Mouse (Mus musculus): ENCODE results near the gene Ccdc160.
A peak's percentile ranks its signal among the peaks of the same experiment; 100 is the strongest.

Gene Ccdc160

GRCm38 (mm10) chrX:52790980-52791593 lies at the start of gene Ccdc160:
Gene Ccdc160, plus strand, starts transcription at chrX:52791200.
- DNase-seq: peak; percentile 66 to 71

GRCm38 (mm10) chrX:52743781-52744180 lies 47.2 kb upstream of the Ccdc160 start:
- no peak for DNase-seq

- DNase-seq: peak in 1 of 2 experiments; percentile 0
Observed at GRCm38 (mm10) chrX:52744201-52745051, 46.6 kb upstream of the Ccdc160 start.

- DNase-seq: no peak
Observed at GRCm38 (mm10) chrX:52745462-52745861, 45.5 kb upstream of the Ccdc160 start.

- no peak for DNase-seq
Observed at GRCm38 (mm10) chrX:52745917-52746316, 45.1 kb upstream of the Ccdc160 start.

GRCm38 (mm10) chrX:52746849-52747248 lies 44.2 kb upstream of the Ccdc160 start:
- no peak for DNase-seq

GRCm38 (mm10) chrX:52753491-52754085 lies 37.4 kb upstream of the Ccdc160 start:
- no peak for DNase-seq

- DNase-seq: no peak
Observed at GRCm38 (mm10) chrX:52757164-52757563, 33.8 kb upstream of the Ccdc160 start.

- DNase-seq: no peak
Observed at GRCm38 (mm10) chrX:52759232-52759631, 31.8 kb upstream of the Ccdc160 start.

GRCm38 (mm10) chrX:52760191-52760945 lies 30.6 kb upstream of the Ccdc160 start:
- DNase-seq: no peak

GRCm38 (mm10) chrX:52762221-52762620 lies 28.8 kb upstream of the Ccdc160 start:
- no peak for DNase-seq

- DNase-seq: peak in 1 of 2 experiments; percentile 23
Observed at GRCm38 (mm10) chrX:52775973-52776372, 15.0 kb upstream of the Ccdc160 start.

GRCm38 (mm10) chrX:52777671-52778070 lies 13.3 kb upstream of the Ccdc160 start:
- no peak for DNase-seq

GRCm38 (mm10) chrX:52783898-52784297 lies 7.1 kb upstream of the Ccdc160 start:
- DNase-seq: peak in 1 of 2 experiments; percentile 17

- no peak for DNase-seq
Observed at GRCm38 (mm10) chrX:52791944-52792719, 1.1 kb downstream of the Ccdc160 start.

GRCm38 (mm10) chrX:52792861-52793260 lies 1.9 kb downstream of the Ccdc160 start:
- DNase-seq: no peak

- DNase-seq: no peak
Observed at GRCm38 (mm10) chrX:52795816-52796215, 4.8 kb downstream of the Ccdc160 start.

- DNase-seq: no peak
Observed at GRCm38 (mm10) chrX:52797031-52797625, 6.1 kb downstream of the Ccdc160 start.

GRCm38 (mm10) chrX:52798255-52798654 lies 7.3 kb downstream of the Ccdc160 start:
- DNase-seq: no peak

- no peak for DNase-seq
Observed at GRCm38 (mm10) chrX:52799566-52799965, 8.6 kb downstream of the Ccdc160 start.

- DNase-seq: no peak
Observed at GRCm38 (mm10) chrX:52819338-52819737, 28.3 kb downstream of the Ccdc160 start.

Data from lung, adult 18-20 months (tissue).